Mouse (Mus musculus) lung, postnatal 0 days (tissue): ENCODE measurements around the gene Fam19a4.

Experiments
- CTCF ChIP-seq: IDR thresholded peaks from 2 replicates; pipeline ENCODE4 v1.5.1; 2016; ENCODE audit warnings: antibody characterized with exemption, mild to moderate bottlenecking
- EP300 ChIP-seq: IDR thresholded peaks from 2 replicates; pipeline ENCODE4 v1.6.1; 2016; ENCODE audit warnings: antibody characterized with exemption, mild to moderate bottlenecking, control low read depth

- no peak for TF ChIP-seq EP300
- TF ChIP-seq CTCF: no peak
Measured at GRCm38 (mm10) chr6:97052196-97052770, 7.9 kb downstream of the Fam19a4 start.
